Mouse (Mus musculus): Measurements from ENCODE around the gene P2rx1. TPM values are rescaled to one million over a fixed set of nuclear protein-coding genes. Genes with fewer than 3 reads are reported as not detected.

P2rx1 gene
- polyA plus RNA-seq, 1 experiment, result 400 TPM

DNA sequence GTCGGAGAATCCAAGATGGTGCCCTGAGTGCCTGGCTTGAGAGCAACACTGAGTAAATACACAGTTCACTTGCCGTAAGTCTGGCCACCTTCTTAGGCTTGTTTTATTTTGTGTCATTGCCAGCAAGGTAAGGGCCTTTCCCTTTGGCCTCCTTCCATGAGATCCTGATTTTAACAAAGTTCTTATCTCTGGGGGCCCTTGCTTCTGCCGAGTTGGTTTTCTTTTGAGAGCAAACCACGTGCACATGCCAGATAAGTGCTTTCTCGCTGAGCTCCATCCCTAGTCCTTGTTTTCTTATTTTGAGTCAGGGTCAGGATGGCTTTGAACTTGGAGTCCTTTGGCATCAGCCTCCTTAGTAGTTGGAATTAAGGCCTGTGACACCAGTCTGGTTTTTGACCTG, 58.8 kb downstream of the P2rx1 start:
- Histone ChIP-seq H3K4me1 (peaks cover 18% of the 10 kb centered on the region), H3K9me3 (no peaks in the 10 kb centered on the region), H3K36me3 (replicated peaks; ENCODE audit: low read length) (peaks cover 85% of the 10 kb centered on the region), H3K4me3 (replicated peaks) (no peak overlapping the region), H3K27me3 (replicated peaks) (no peaks in the 10 kb centered on the region)
- TF ChIP-seq GATA1 (IDR thresholded peaks at IDR 0.05; ENCODE audit: borderline replicate concordance, low read length) (no peak), FLI1 (IDR thresholded peaks at IDR 0.05; ENCODE audit: low read length) (no peak)

GRCm38 (mm10) chr11:73059630-73060029, 60.7 kb downstream of the P2rx1 start:
- TF ChIP-seq GATA1 (IDR thresholded peaks at IDR 0.05; ENCODE audit: borderline replicate concordance, low read length) (no peak), FLI1 (IDR thresholded peaks at IDR 0.05; ENCODE audit: low read length) (no peak)
- Histone ChIP-seq H3K27me3 (replicated peaks) (no peaks in the 10 kb centered on the region), H3K4me1 (peaks cover 16% of the 10 kb centered on the region), H3K4me3 (replicated peaks) (no peak overlapping the region), H3K9me3 (no peaks in the 10 kb centered on the region), H3K36me3 (replicated peaks; ENCODE audit: low read length) (peaks cover 78% of the 10 kb centered on the region)

DNA sequence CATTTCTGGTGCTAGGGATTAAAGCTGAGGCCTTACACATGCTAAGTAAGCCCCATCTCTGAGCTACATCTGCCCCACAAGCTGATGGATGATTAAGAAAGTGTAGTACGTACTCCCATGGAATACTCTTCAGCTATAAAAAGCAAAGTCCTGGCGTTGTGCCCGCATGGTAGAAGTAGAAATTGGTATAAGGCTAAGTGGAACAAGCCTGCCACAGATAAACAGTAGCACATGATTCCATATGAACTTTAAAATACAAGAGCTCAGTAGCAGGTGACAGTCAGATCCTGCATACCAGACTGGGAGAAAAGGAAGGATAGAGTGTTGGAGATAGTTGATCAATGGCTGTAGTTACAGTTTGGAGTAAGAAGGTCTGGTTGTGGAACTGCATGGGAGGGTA, 62.5 kb downstream of the P2rx1 start:
- no peak for TF ChIP-seq GATA1 (IDR thresholded peaks at IDR 0.05; ENCODE audit: borderline replicate concordance, low read length)
- TF ChIP-seq FLI1 (IDR thresholded peaks at IDR 0.05; ENCODE audit: low read length), result no peak
- no peaks in the 10 kb centered on the region for H3K27me3 ChIP-seq (replicated peaks)
- no peak overlapping the region for H3K4me3 ChIP-seq (replicated peaks)
- H3K4me1 ChIP-seq, result peaks cover 12% of the 10 kb centered on the region
- H3K9me3 ChIP-seq, result no peaks in the 10 kb centered on the region
- H3K36me3 ChIP-seq (replicated peaks; ENCODE audit: low read length), result peaks cover 72% of the 10 kb centered on the region

Other genes starting within 250 kb of the P2rx1 start
- gene Cyb5d2, start 203.0 kb upstream of the P2rx1 start, polyA plus RNA-seq (2012; ENCODE audit: insufficient read depth, low replicate concordance), result 0.34 TPM in 1 of 2 replicates, not detected in the other
- gene Zzef1, start 202.9 kb upstream of the P2rx1 start, polyA plus RNA-seq (2012; ENCODE audit: insufficient read depth, low replicate concordance), result 8.9 and 9.1 TPM in 2 replicates
- 354 and 444 TPM in 2 replicates for gene Atp2a3, start 37.9 kb upstream of the P2rx1 start, polyA plus RNA-seq (2012; ENCODE audit: insufficient read depth, low replicate concordance)
- gene Camkk1, start 19.9 kb downstream of the P2rx1 start, polyA plus RNA-seq (2012; ENCODE audit: insufficient read depth, low replicate concordance), result 6.5 and 19.1 TPM in 2 replicates
- gene Ncbp3, start 48.7 kb downstream of the P2rx1 start, polyA plus RNA-seq (2012; ENCODE audit: insufficient read depth, low replicate concordance), result 1.7 TPM in 1 of 2 replicates, not detected in the other
- gene Itgae, start 91.5 kb downstream of the P2rx1 start, polyA plus RNA-seq (2012; ENCODE audit: insufficient read depth, low replicate concordance), result 0.31 TPM in 1 of 2 replicates, not detected in the other
- 4.4 and 12.6 TPM in 2 replicates for gene Haspin, start 139.2 kb downstream of the P2rx1 start, polyA plus RNA-seq (2012; ENCODE audit: insufficient read depth, low replicate concordance)
- 0.55 TPM in 1 of 2 replicates, not detected in the other for gene P2rx5, start 161.3 kb downstream of the P2rx1 start, polyA plus RNA-seq (2012; ENCODE audit: insufficient read depth, low replicate concordance)
- gene Emc6, start 177.9 kb downstream of the P2rx1 start, polyA plus RNA-seq (2012; ENCODE audit: insufficient read depth, low replicate concordance), result 170 and 286 TPM in 2 replicates
- 19.3 and 28.8 TPM in 2 replicates for gene Tax1bp3, start 178.0 kb downstream of the P2rx1 start, polyA plus RNA-seq (2012; ENCODE audit: insufficient read depth, low replicate concordance)
- 1.3 and 4.1 TPM in 2 replicates for gene Ctns, start 199.9 kb downstream of the P2rx1 start, polyA plus RNA-seq (2012; ENCODE audit: insufficient read depth, low replicate concordance)
- 0.53 and 1.2 TPM in 2 replicates for gene Shpk, start 200.4 kb downstream of the P2rx1 start, polyA plus RNA-seq (2012; ENCODE audit: insufficient read depth, low replicate concordance)
- not detected in 2 replicates for gene Trpv1, start 235.2 kb downstream of the P2rx1 start, polyA plus RNA-seq (2012; ENCODE audit: insufficient read depth, low replicate concordance)

Data from megakaryocyte, embryonic 14.5 days (primary cell).